Mouse (Mus musculus): ENCODE results near the gene Cpz. TPM values are rescaled to one million over a fixed set of nuclear protein-coding genes. Genes with fewer than 3 reads are reported as not detected.
A peak's percentile ranks its signal among the peaks of the same experiment; 100 is the strongest.

Cpz gene
- polyA plus RNA-seq, 1 experiment from 2014 or later = 1.2 TPM

GRCm38 (mm10) chr5:35556393-35556792, 30.9 kb upstream of the Cpz start:
- WGBS = 86% methylated on average over 7 of the region's 7 CpGs
- H3K36me3 ChIP-seq (ENCODE audit: control insufficient read depth, insufficient read depth) = peaks cover 10% of the 10 kb centered on the region
- no peak overlapping the region for H3K4me2 ChIP-seq (ENCODE audit: low read length)
- H3K27ac ChIP-seq (ENCODE audit: low read length) = no peak overlapping the region
- no peaks in the 10 kb centered on the region for H3K27me3 ChIP-seq (replicated peaks; ENCODE audit: control insufficient read depth, insufficient read depth, low read length)
- no peaks in the 10 kb centered on the region for H3K9me3 ChIP-seq (ENCODE audit: control insufficient read depth, low read length)
- H3K9ac ChIP-seq (replicated peaks; ENCODE audit: low read depth, low read length) = no peak overlapping the region
- no peak overlapping the region for H3K4me3 ChIP-seq (replicated peaks; ENCODE audit: low read length)
- no peaks in the 10 kb centered on the region for H3K4me1 ChIP-seq (replicated peaks; ENCODE audit: control insufficient read depth, insufficient read depth, low read length)
- ATAC-seq = no peak

GRCm38 (mm10) chr5:35552838-35553539, 27.5 kb upstream of the Cpz start:
- ATAC-seq = no peak
- 86% methylated on average over 4 of the region's 4 CpGs for WGBS

GRCm38 (mm10) chr5:35551855-35552837, 26.6 kb upstream of the Cpz start:
- no peak overlapping the region for H3K4me2 ChIP-seq (ENCODE audit: low read length)
- ATAC-seq = peak; percentile 62; the same call in 1 of the 2 replicates
- no peak overlapping the region for H3K9ac ChIP-seq (replicated peaks; ENCODE audit: low read depth, low read length)
- no peaks in the 10 kb centered on the region for H3K27me3 ChIP-seq (replicated peaks; ENCODE audit: control insufficient read depth, insufficient read depth, low read length)
- no peaks in the 10 kb centered on the region for H3K4me1 ChIP-seq (replicated peaks; ENCODE audit: control insufficient read depth, insufficient read depth, low read length)
- H3K36me3 ChIP-seq (ENCODE audit: control insufficient read depth, insufficient read depth) = no peaks in the 10 kb centered on the region
- 49% methylated on average over 7 of the region's 7 CpGs for WGBS
- no peak overlapping the region for H3K27ac ChIP-seq (ENCODE audit: low read length)
- no peaks in the 10 kb centered on the region for H3K9me3 ChIP-seq (ENCODE audit: control insufficient read depth, low read length)
- H3K4me3 ChIP-seq (replicated peaks; ENCODE audit: low read length) = no peak overlapping the region

More at GRCm38 (mm10) chr5:35552838-35553539, 27.5 kb upstream of the Cpz start:
- Histone ChIP-seq H3K4me1 (replicated peaks; ENCODE audit: control insufficient read depth, insufficient read depth, low read length) (no peaks in the 10 kb centered on the region), H3K27ac (ENCODE audit: low read length) (no peak overlapping the region), H3K9me3 (ENCODE audit: control insufficient read depth, low read length) (no peaks in the 10 kb centered on the region), H3K9ac (replicated peaks; ENCODE audit: low read depth, low read length) (no peak overlapping the region), H3K27me3 (replicated peaks; ENCODE audit: control insufficient read depth, insufficient read depth, low read length) (no peaks in the 10 kb centered on the region), H3K4me3 (replicated peaks; ENCODE audit: low read length) (no peak overlapping the region), H3K4me2 (ENCODE audit: low read length) (no peak overlapping the region), H3K36me3 (ENCODE audit: control insufficient read depth, insufficient read depth) (peaks cover 2% of the 10 kb centered on the region; the same call in 1 of the 2 replicates)

GRCm38 (mm10) chr5:35546127-35546526, 20.6 kb upstream of the Cpz start:
- Histone ChIP-seq H3K36me3 (ENCODE audit: control insufficient read depth, insufficient read depth) (no peaks in the 10 kb centered on the region), H3K4me3 (replicated peaks; ENCODE audit: low read length) (no peak overlapping the region), H3K27ac (ENCODE audit: low read length) (no peak overlapping the region), H3K9me3 (ENCODE audit: control insufficient read depth, low read length) (no peaks in the 10 kb centered on the region), H3K27me3 (replicated peaks; ENCODE audit: control insufficient read depth, insufficient read depth, low read length) (no peaks in the 10 kb centered on the region), H3K9ac (replicated peaks; ENCODE audit: low read depth, low read length) (no peak overlapping the region), H3K4me1 (replicated peaks; ENCODE audit: control insufficient read depth, insufficient read depth, low read length) (no peaks in the 10 kb centered on the region), H3K4me2 (ENCODE audit: low read length) (no peak overlapping the region)
- ATAC-seq = no peak

GRCm38 (mm10) chr5:35541059-35541790, 15.7 kb upstream of the Cpz start:
- Histone ChIP-seq H3K4me2 (ENCODE audit: low read length) (no peak overlapping the region), H3K27me3 (replicated peaks; ENCODE audit: control insufficient read depth, insufficient read depth, low read length) (no peaks in the 10 kb centered on the region), H3K9ac (replicated peaks; ENCODE audit: low read depth, low read length) (no peak overlapping the region), H3K4me1 (replicated peaks; ENCODE audit: control insufficient read depth, insufficient read depth, low read length) (no peaks in the 10 kb centered on the region), H3K9me3 (ENCODE audit: control insufficient read depth, low read length) (no peaks in the 10 kb centered on the region), H3K27ac (ENCODE audit: low read length) (no peak overlapping the region), H3K4me3 (replicated peaks; ENCODE audit: low read length) (no peak overlapping the region), H3K36me3 (ENCODE audit: control insufficient read depth, insufficient read depth) (no peaks in the 10 kb centered on the region)
- ATAC-seq = no peak
- WGBS = 75% methylated on average over 4 of the region's 4 CpGs

- H3K9me3 ChIP-seq (ENCODE audit: control insufficient read depth, low read length) = no peaks in the 10 kb centered on the region
- 68% methylated on average over 5 of the region's 5 CpGs for WGBS
Observed at GRCm38 (mm10) chr5:35540555-35540954, 15.1 kb upstream of the Cpz start.

GRCm38 (mm10) chr5:35539576-35539975, 14.1 kb upstream of the Cpz start:
- no peaks in the 10 kb centered on the region for H3K4me1 ChIP-seq (replicated peaks; ENCODE audit: control insufficient read depth, insufficient read depth, low read length)
- no peak overlapping the region for H3K27ac ChIP-seq (ENCODE audit: low read length)
- H3K27me3 ChIP-seq (replicated peaks; ENCODE audit: control insufficient read depth, insufficient read depth, low read length) = no peaks in the 10 kb centered on the region
- H3K4me3 ChIP-seq (replicated peaks; ENCODE audit: low read length) = no peak overlapping the region
- no peaks in the 10 kb centered on the region for H3K9me3 ChIP-seq (ENCODE audit: control insufficient read depth, low read length)
- no peaks in the 10 kb centered on the region for H3K36me3 ChIP-seq (ENCODE audit: control insufficient read depth, insufficient read depth)
- no peak overlapping the region for H3K9ac ChIP-seq (replicated peaks; ENCODE audit: low read depth, low read length)
- ATAC-seq = no peak
- H3K4me2 ChIP-seq (ENCODE audit: low read length) = no peak overlapping the region
- 45% methylated on average over 4 of the region's 4 CpGs for WGBS

More at GRCm38 (mm10) chr5:35540555-35540954, 15.1 kb upstream of the Cpz start:
- ATAC-seq = no peak
- no peak overlapping the region for H3K9ac ChIP-seq (replicated peaks; ENCODE audit: low read depth, low read length)
- no peak overlapping the region for H3K4me3 ChIP-seq (replicated peaks; ENCODE audit: low read length)
- no peak overlapping the region for H3K4me2 ChIP-seq (ENCODE audit: low read length)
- H3K36me3 ChIP-seq (ENCODE audit: control insufficient read depth, insufficient read depth) = no peaks in the 10 kb centered on the region
- no peaks in the 10 kb centered on the region for H3K4me1 ChIP-seq (replicated peaks; ENCODE audit: control insufficient read depth, insufficient read depth, low read length)
- H3K27me3 ChIP-seq (replicated peaks; ENCODE audit: control insufficient read depth, insufficient read depth, low read length) = no peaks in the 10 kb centered on the region
- H3K27ac ChIP-seq (ENCODE audit: low read length) = no peak overlapping the region

- no peak overlapping the region for H3K27ac ChIP-seq (ENCODE audit: low read length)
- H3K9ac ChIP-seq (replicated peaks; ENCODE audit: low read depth, low read length) = no peak overlapping the region
- ATAC-seq = no peak
- no peak overlapping the region for H3K4me3 ChIP-seq (replicated peaks; ENCODE audit: low read length)
- H3K36me3 ChIP-seq (ENCODE audit: control insufficient read depth, insufficient read depth) = no peaks in the 10 kb centered on the region
- H3K9me3 ChIP-seq (ENCODE audit: control insufficient read depth, low read length) = no peaks in the 10 kb centered on the region
- WGBS = 79% methylated on average over 3 of the region's 3 CpGs
- H3K27me3 ChIP-seq (replicated peaks; ENCODE audit: control insufficient read depth, insufficient read depth, low read length) = no peaks in the 10 kb centered on the region
- no peaks in the 10 kb centered on the region for H3K4me1 ChIP-seq (replicated peaks; ENCODE audit: control insufficient read depth, insufficient read depth, low read length)
- no peak overlapping the region for H3K4me2 ChIP-seq (ENCODE audit: low read length)
Observed at GRCm38 (mm10) chr5:35538022-35538421, 12.5 kb upstream of the Cpz start.

GRCm38 (mm10) chr5:35537474-35537873, 12.0 kb upstream of the Cpz start:
- Histone ChIP-seq H3K4me1 (replicated peaks; ENCODE audit: control insufficient read depth, insufficient read depth, low read length) (no peaks in the 10 kb centered on the region), H3K27ac (ENCODE audit: low read length) (no peak overlapping the region), H3K36me3 (ENCODE audit: control insufficient read depth, insufficient read depth) (no peaks in the 10 kb centered on the region), H3K4me3 (replicated peaks; ENCODE audit: low read length) (no peak overlapping the region), H3K4me2 (ENCODE audit: low read length) (no peak overlapping the region), H3K27me3 (replicated peaks; ENCODE audit: control insufficient read depth, insufficient read depth, low read length) (no peaks in the 10 kb centered on the region), H3K9ac (replicated peaks; ENCODE audit: low read depth, low read length) (no peak overlapping the region), H3K9me3 (ENCODE audit: control insufficient read depth, low read length) (no peaks in the 10 kb centered on the region)
- 71% methylated on average over 1 of the region's 1 CpGs for WGBS
- ATAC-seq = no peak
